Mouse (Mus musculus): ENCODE data around the gene Tesmin.

Tesmin gene

GRCm38 (mm10) chr19:3388629-3389057 is at the start of gene Tesmin:
TSS of gene Tesmin (plus strand) at chr19:3388857.
- DNase-seq, result peak; percentile 89

DNA sequence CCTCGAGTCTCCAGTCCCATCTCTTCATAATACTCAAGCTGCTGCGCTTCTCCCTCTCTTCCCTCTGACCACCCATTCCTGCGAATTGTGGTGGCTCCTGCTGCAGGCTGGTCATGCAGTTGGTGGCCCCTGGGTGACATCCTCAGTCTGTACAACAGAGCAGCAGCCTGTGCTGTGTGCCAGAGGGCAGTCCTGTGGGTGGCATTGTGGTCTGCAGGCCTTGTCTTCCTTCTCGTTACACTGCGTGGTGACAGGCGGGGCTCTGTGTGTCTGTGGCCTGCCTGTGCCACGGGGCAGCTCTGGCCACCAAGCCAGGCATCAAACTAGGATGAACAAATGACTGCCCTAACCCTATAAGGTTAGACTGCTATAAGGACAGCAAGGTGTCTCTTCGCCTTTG is 49.5 kb upstream of the Tesmin start:
- DNase-seq, result no peak

- no peak for DNase-seq
Measured at GRCm38 (mm10) chr19:3341021-3341420, 47.6 kb upstream of the Tesmin start.

- DNase-seq, result no peak
Measured at GRCm38 (mm10) chr19:3343929-3344328, 44.7 kb upstream of the Tesmin start.

DNA sequence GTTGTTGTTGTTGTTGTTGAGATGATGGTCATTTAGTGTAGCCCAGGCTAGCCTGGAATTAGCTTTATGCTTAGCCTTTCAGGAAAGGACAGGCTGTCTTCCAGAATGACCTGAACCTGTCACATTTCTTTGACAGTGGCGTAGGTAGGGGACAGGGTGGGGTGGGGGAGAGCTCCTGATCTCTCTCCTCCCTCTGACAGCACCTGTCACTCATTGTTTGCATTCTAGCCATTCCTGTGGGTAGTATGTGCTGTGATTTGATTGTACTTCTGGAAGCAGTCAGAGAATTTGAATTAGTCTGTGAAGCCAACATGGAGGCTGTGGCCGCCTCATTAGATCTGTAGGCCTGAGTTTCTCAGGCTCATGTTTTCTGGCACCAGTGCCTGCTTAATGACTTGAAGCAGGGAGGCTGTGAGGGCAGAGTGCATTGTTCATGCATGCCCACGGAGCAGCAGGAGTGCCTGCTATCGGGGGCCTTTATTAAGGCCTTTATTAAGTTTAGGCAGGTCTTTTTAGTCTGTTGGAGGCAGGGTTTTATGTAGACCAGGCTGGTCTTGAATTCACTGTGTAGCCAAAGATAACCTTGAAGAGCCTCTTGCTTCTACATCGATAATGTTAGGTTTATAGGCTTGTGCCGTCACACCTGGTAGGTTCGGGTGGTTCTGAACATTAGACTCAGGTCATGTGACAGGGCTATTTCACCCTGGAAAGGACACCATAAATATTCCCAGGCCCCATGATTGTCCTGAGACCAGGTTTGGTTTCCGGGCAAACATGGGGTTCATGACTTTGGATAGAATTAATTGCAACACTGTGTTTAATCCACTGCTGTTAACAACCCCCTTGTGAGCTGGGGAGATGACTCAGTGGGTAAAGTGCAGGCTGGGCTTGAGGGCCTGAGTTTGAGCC is 43.8 kb upstream of the Tesmin start:
- no peak for DNase-seq

GRCm38 (mm10) chr19:3347784-3348183 is 40.9 kb upstream of the Tesmin start:
- no peak for DNase-seq

DNA sequence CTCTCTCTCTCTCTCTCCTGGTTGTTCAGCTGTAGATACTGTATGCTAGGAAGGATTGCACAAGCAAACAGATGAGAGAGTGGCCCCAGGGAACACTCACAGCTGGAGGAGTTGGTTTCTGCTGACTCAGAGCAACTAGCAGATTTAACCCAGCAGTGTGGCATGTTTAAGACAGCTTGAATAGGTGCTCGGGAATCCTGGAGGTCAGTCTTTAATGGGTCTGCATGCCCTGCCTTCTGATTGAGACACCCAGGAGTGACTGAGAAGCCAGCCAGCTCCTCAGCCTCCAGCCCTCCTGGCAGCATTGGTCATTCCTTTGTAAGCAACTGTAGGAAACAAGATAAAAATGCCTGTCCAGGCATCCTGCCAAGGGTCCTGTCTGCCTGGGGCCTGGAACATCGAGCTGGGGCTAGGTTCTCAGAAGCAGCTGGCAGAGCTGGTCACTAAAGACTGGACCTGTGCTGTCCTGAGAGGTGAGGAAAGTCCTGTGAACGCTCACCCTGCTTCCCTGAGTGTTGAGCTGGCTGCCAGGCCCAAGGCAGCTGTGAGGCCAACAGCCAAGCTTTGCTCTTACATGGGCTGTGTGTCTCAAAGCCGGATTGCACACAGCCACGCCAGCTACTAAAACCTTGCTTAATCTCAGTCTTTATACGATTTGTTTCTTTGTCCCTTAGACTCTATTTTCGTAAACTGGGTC is 35.1 kb upstream of the Tesmin start:
- no peak for DNase-seq

DNA sequence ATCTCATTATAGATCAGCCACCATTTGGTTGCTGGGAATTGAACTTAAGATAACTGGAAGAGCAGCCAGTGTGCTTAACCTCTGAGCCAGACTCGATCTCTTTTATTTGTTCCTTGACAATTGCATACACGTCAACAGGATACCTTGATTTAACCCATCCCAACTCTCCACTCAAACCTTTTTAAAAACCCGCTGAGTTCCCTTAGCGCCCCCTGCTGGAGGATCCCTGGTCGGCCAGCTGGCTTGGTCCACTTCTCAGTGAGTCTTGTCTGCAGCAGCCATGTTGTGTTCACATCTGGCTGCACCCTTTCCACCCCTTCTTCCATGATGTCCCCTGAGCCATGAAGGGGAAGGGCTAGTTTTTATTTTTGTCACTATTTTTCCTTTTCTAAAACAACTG is 33.6 kb upstream of the Tesmin start:
- DNase-seq, result no peak

- DNase-seq, result no peak
Measured at GRCm38 (mm10) chr19:3356516-3356915, 32.1 kb upstream of the Tesmin start.

GRCm38 (mm10) chr19:3357620-3358019 is 31.0 kb upstream of the Tesmin start:
- DNase-seq, result no peak

DNA sequence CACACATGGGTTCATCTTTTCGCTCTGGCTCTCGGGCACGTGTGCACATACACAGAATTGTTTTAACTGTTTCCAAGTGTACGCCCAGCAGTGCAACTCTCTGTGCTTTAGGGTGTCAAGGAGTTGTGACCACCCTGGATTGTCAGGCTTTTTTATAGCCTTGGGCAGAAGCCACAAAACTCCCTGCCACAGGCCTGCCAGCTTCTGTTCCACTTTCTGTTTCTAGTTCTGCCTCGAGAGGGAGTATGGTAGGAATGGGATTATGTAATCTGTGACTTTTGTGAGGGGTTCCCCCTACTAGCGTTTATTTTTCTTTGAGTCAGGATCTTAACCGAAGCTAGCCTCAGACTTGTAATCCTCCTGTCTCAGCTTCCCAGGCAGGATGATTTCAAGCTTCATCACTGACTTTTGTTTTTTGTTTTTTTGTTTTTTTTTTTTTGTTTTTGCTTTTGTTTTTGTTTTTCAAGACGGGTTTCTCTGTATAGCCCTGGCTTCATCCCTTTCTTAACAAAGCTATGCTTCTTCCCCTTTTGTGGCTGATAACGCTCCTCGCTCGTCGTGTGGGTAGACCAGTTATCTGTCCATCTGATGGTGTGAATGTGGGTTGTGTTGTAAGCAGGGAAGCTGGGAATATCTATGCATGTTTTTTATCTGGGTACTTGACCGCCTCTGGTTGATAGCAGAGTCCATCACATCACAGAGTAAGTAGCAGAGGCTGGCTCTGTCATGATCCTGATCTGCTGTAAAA is 28.6 kb upstream of the Tesmin start:
- no peak for DNase-seq

- no peak for DNase-seq
Measured at GRCm38 (mm10) chr19:3363510-3363909, 25.1 kb upstream of the Tesmin start.

- no peak for DNase-seq
Measured at GRCm38 (mm10) chr19:3365089-3365488, 23.6 kb upstream of the Tesmin start.

GRCm38 (mm10) chr19:3368276-3368675 is 20.4 kb upstream of the Tesmin start:
- no peak for DNase-seq

GRCm38 (mm10) chr19:3373380-3373779 is 15.3 kb upstream of the Tesmin start:
- no peak for DNase-seq

GRCm38 (mm10) chr19:3374028-3374427 is 14.6 kb upstream of the Tesmin start:
- DNase-seq, result no peak

- no peak for DNase-seq
Measured at GRCm38 (mm10) chr19:3375945-3376495, 12.6 kb upstream of the Tesmin start.

DNA sequence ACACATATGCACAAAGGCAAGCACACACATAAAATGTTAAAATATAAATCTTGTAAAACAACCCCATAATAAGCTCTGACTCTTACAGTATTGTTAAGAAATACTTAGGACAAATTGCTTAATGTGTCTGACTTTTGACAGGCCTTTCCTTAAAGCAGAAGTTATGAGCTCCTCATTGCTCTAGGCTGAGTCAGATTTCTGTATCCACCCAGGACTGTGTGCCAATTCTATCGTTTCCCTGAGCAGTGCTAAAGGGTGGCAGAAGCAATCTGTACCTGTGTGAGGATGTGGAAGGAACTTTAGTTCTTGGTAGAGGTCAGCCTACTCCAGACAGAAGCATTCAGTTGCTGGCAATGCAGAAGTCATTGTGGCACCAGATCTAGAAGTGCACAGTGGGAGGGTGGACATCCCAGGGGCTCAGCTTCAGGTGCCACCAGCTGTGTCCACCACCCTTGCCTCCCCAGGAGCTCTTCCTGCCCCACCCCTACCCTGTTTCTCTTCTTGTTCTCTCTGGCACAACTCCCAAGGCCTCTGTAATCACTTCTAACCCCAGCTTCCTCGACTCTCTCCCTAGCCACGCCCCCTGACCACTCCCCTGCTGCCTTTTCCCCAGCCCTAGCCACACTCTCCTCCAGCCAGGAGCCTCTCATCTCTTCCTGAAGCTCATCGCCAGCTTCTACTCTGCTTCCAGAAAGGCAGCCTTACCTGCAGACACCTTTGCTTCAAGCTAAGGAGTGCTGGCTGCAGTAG is 11.5 kb upstream of the Tesmin start:
- no peak for DNase-seq

- DNase-seq, result no peak
Measured at GRCm38 (mm10) chr19:3378614-3379013, 10.0 kb upstream of the Tesmin start.

GRCm38 (mm10) chr19:3388061-3388460 is 596 bp upstream of the Tesmin start:
- DNase-seq, result no peak

DNA sequence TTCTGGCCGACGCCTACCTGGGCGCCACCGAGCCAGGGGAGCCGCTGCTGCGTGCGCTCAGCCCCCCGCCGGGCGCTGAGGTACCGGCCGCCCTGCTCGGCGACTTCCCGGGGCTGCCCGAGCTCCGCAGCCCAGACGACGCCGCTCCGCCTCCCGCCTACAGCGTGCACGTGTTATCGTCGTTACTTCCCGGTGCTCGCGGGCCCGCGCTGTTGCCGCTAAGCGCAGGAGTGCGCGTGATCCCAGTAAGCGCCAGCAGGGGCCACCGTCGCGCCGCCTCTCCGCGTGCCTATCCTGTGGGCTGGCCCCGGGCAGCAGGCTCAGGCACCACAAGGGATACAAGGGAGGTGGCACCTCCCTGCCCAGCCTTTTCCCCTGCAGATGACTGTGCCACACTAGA is 432 bp downstream of the Tesmin start:
- peak; percentile 89 for DNase-seq

- DNase-seq, result no peak
Measured at GRCm38 (mm10) chr19:3392384-3392783, 3.7 kb downstream of the Tesmin start.

Measured in embryo, embryonic 11 days (tissue).